8 mouse cellular contexts compared by ENCODE assay signal in genomic region chr5:113992339-113992831, GRCm38 (mm10). TPM values are rescaled to one million over a fixed set of nuclear protein-coding genes. Genes with fewer than 3 reads are reported as not detected.
DNase-seq lines count a peak whose midpoint lies in the region; ATAC-seq lines count a peak whose summit lies in the region.

No protein-coding gene starts in this region.

- ATAC-seq in heart, embryonic 15.5 days (replicated peaks; ENCODE audit: insufficient number of reproducible peaks, insufficient read depth, low FRiP score, low read depth): no peak
- no peak for ATAC-seq in limb, embryonic 12.5 days (ENCODE audit: insufficient number of reproducible peaks, insufficient read depth, low FRiP score, low TSS enrichment, low read depth)
- ATAC-seq in midbrain, embryonic 12.5 days (ENCODE audit: low FRiP score, low read depth): no peak

- H3K4me3 ChIP-seq in heart, embryonic 15.5 days: peak overlapping the region; percentile 89
- H3K4me3 ChIP-seq in limb, embryonic 12.5 days (replicated peaks): peak overlapping the region; percentile 81
- H3K4me3 ChIP-seq in midbrain, embryonic 12.5 days: peak overlapping the region; percentile 77

- H3K4me1 ChIP-seq in heart, embryonic 15.5 days (replicated peaks): peaks cover 48% of the 10 kb centered on the region
- peaks cover 25% of the 10 kb centered on the region for H3K4me1 ChIP-seq in limb, embryonic 12.5 days (replicated peaks)
- peaks cover 28% of the 10 kb centered on the region for H3K4me1 ChIP-seq in midbrain, embryonic 12.5 days

- H3K9ac ChIP-seq in heart, embryonic 15.5 days: peak overlapping the region; percentile 87
- peak overlapping the region; percentile 90 for H3K9ac ChIP-seq in limb, embryonic 12.5 days (replicated peaks)
- peak overlapping the region; percentile 88 for H3K9ac ChIP-seq in midbrain, embryonic 12.5 days (replicated peaks)

- intact Hi-C loops in gastrocnemius, postnatal 14 days (cut with DNase I; ENCODE audit: low total_unique reads): no loop called here

- H3K27ac ChIP-seq in heart, embryonic 15.5 days: peak overlapping the region; percentile 93
- peak overlapping the region; percentile 91 for H3K27ac ChIP-seq in limb, embryonic 12.5 days
- H3K27ac ChIP-seq in midbrain, embryonic 12.5 days (replicated peaks): peak overlapping the region; percentile 89

- peaks cover 8% of the 10 kb centered on the region; the same call in 1 of the 2 replicates for H3K36me3 ChIP-seq in heart, embryonic 15.5 days
- peaks cover 14% of the 10 kb centered on the region for H3K36me3 ChIP-seq in limb, embryonic 12.5 days
- H3K36me3 ChIP-seq in midbrain, embryonic 12.5 days: peaks cover 12% of the 10 kb centered on the region

- peak; percentile 54 for DNase-seq in gastrocnemius, postnatal 14 days
- DNase-seq in gastrocnemius, postnatal 25 days: no peak
- peak; percentile 74 for DNase-seq in c-Kit-positive CD71-positive TER-119-negative erythroid progenitor cells, embryonic 14.5 days (ENCODE audit: low read depth)
- DNase-seq in testis, postnatal 10 days (ENCODE audit: low spot score): peak; percentile 59
- DNase-seq in cerebellum, adult 18-20 months: no peak

- no peaks in the 10 kb centered on the region for H3K9me3 ChIP-seq in heart, embryonic 15.5 days (replicated peaks)
- H3K9me3 ChIP-seq in limb, embryonic 12.5 days: no peaks in the 10 kb centered on the region
- H3K9me3 ChIP-seq in midbrain, embryonic 12.5 days: no peaks in the 10 kb centered on the region

- H3K27me3 ChIP-seq in heart, embryonic 15.5 days: no peaks in the 10 kb centered on the region
- no peaks in the 10 kb centered on the region for H3K27me3 ChIP-seq in limb, embryonic 12.5 days
- no peaks in the 10 kb centered on the region for H3K27me3 ChIP-seq in midbrain, embryonic 12.5 days

- 13% methylated on average over 12 of the region's 12 CpGs for WGBS in heart, embryonic 15.5 days
- 28% methylated on average over 12 of the region's 12 CpGs for WGBS in limb, embryonic 12.5 days
- 46% methylated on average over 12 of the region's 12 CpGs for WGBS in midbrain, embryonic 12.5 days

- H3K4me2 ChIP-seq in heart, embryonic 15.5 days: peak overlapping the region; percentile 84
- H3K4me2 ChIP-seq in limb, embryonic 12.5 days: peak overlapping the region; percentile 80
- H3K4me2 ChIP-seq in midbrain, embryonic 12.5 days (replicated peaks): peak overlapping the region; percentile 88

RNA-seq across cellular contexts. Expression of gene Ssh1, which starts 1.3 kb away (rescaled TPM):
- 1 to 10 TPM; 5.6 to 8.9 TPM for total RNA-seq in gastrocnemius, postnatal 14 days (2021)
- total RNA-seq in gastrocnemius, postnatal 25 days (2021): 1 to 10 TPM; 6.5 to 6.7 TPM
- polyA plus RNA-seq in heart, embryonic 15.5 days (2015; fragmentation: Nextera tagmentation; extraction: Ambion mirVana): 9.0 and 11.7 TPM in 2 replicates
- 16.6 and 17.3 TPM in 2 replicates for polyA plus RNA-seq in limb, embryonic 12.5 days (2016; fragmentation: Nextera tagmentation; extraction: Ambion mirVana)
- 16.0 and 18.5 TPM in 2 replicates for polyA plus RNA-seq in midbrain, embryonic 12.5 days (2016; fragmentation: Nextera tagmentation; extraction: Ambion mirVana)

RNA-seq across cellular contexts. Expression of gene Dao, which starts 11.1 kb away (rescaled TPM):
- total RNA-seq in gastrocnemius, postnatal 14 days (2021): not detected
- not detected for total RNA-seq in gastrocnemius, postnatal 25 days (2021)
- polyA plus RNA-seq in heart, embryonic 15.5 days (2015; fragmentation: Nextera tagmentation; extraction: Ambion mirVana): not detected in 2 replicates
- not detected in 2 replicates for polyA plus RNA-seq in limb, embryonic 12.5 days (2016; fragmentation: Nextera tagmentation; extraction: Ambion mirVana)
- not detected in 2 replicates for polyA plus RNA-seq in midbrain, embryonic 12.5 days (2016; fragmentation: Nextera tagmentation; extraction: Ambion mirVana)

Comparison
In these comparisons a context has a peak if more than half of its experiments do, and no peak if none do; other contexts are left out.
1. DNase-seq: peak in gastrocnemius, postnatal 14 days (single experiment), c-Kit-positive CD71-positive TER-119-negative erythroid progenitor cells, embryonic 14.5 days (single experiment) and testis, postnatal 10 days (single experiment); none in gastrocnemius, postnatal 25 days (single experiment) and cerebellum, adult 18-20 months (0 of 2).
2. Peak in every context shown above with its lines, with median percentiles within 50 percentile points of each other: H3K27ac ChIP-seq, H3K4me2 ChIP-seq, H3K4me3 ChIP-seq and H3K9ac ChIP-seq.